22 mouse cellular contexts compared by ENCODE assay signal in genomic region chr13:64091006-64091405, GRCm38 (mm10). TPM values are rescaled to one million over a fixed set of nuclear protein-coding genes. Genes with fewer than 3 reads are reported as not detected.
"Had no signal": no experiment of that assay in that cellular context is flagged by ENCODE, and none has a peak within 500 bp of the region (broad histone marks: within the 10 kb centered on the region; RNA-seq: fewer than 3 reads in every experiment).

No protein-coding gene starts in this region.

- DNase-seq: liver, postnatal 0 days; lung, adult 2 months; lung, postnatal 14 days; lung, postnatal 36 days; midbrain, embryonic 14.5 days; right cerebral cortex, postnatal 14 days; thymus, adult 2 months; thymus, postnatal 25 days; thymus, postnatal 4 days had no signal

RNA-seq across cellular contexts. Expression of gene Hsd17b3, which starts 2.0 kb away (rescaled TPM):
- total RNA-seq: megakaryocyte progenitor cell, adult 5-6 weeks; monocyte, adult 5-6 weeks; neutrophil, adult 5-6 weeks had no signal
- polyA plus RNA-seq: liver, postnatal 0 days; lung, adult 2 months; lung, embryonic 15.5 days; lung, postnatal 0 days; macrophage; midbrain, embryonic 12.5 days; midbrain, embryonic 14.5 days; midbrain, embryonic 16.5 days; neural tube, embryonic 14.5 days; spleen, adult 2 months; stomach, embryonic 15.5 days; stomach, postnatal 0 days; urinary bladder, adult 2 months had no signal
